Mouse (Mus musculus): ENCODE results near the gene Hnrnpm. TPM values are rescaled to one million over a fixed set of nuclear protein-coding genes. Genes with fewer than 3 reads are reported as not detected.

Gene Hnrnpm
- total and polyA plus RNA-seq, 2 experiments from 2014 or later, result 54.3 to 139 TPM

GRCm38 (mm10) chr17:33718944-33719725, 32.5 kb upstream of the Hnrnpm start:
- Histone ChIP-seq H3K4me2 (ENCODE audit: low read depth, low read length) (peak overlapping the region; percentile 40), H3K9ac (replicated peaks; ENCODE audit: low read depth, low read length) (no peak overlapping the region), H3K27me3 (ENCODE audit: control insufficient read depth, insufficient read depth, low read length) (no peaks in the 10 kb centered on the region), H3K4me1 (ENCODE audit: control insufficient read depth, insufficient read depth) (no peaks in the 10 kb centered on the region), H3K36me3 (replicated peaks; ENCODE audit: control insufficient read depth, insufficient read depth, low read length) (no peaks in the 10 kb centered on the region), H3K9me3 (replicated peaks; ENCODE audit: control insufficient read depth, low read length) (no peaks in the 10 kb centered on the region), H3K27ac (ENCODE audit: low read depth) (0 out of 2 replicates have a peak overlapping the region, but pooled peaks have one; percentile 16), H3K4me3 (ENCODE audit: low read depth, low read length) (peak overlapping the region; percentile 98; the same call in 1 of the 2 replicates)
- TF ChIP-seq EP300 (IDR thresholded peaks at IDR 0.05; ENCODE audit: low read depth), result no peak
- no peak for TF ChIP-seq CTCF (IDR thresholded peaks at IDR 0.05; ENCODE audit: low read depth)
- WGBS, result 48% methylated on average over 10 of the region's 10 CpGs
- ATAC-seq (ENCODE audit: insufficient read depth, low read depth) (no peak), DNase-seq (ENCODE audit: low spot score) (no peak)

GRCm38 (mm10) chr17:33718384-33718881, 31.8 kb upstream of the Hnrnpm start, which contains the start of gene March2:
Gene March2 (minus strand): TSS chr17:33718670.
- Histone ChIP-seq H3K27ac (ENCODE audit: low read depth) (peak within 1 kb of the TSS; percentile 74), H3K4me1 (ENCODE audit: control insufficient read depth, insufficient read depth) (peaks cover under 1% of the 10 kb centered on the region; the same call in 1 of the 2 replicates), H3K4me2 (ENCODE audit: low read depth, low read length) (peak within 1 kb of the TSS; percentile 85), H3K36me3 (replicated peaks; ENCODE audit: control insufficient read depth, insufficient read depth, low read length) (no peaks in the 10 kb centered on the region), H3K27me3 (ENCODE audit: control insufficient read depth, insufficient read depth, low read length) (no peaks in the 10 kb centered on the region), H3K4me3 (ENCODE audit: low read depth, low read length) (peak within 1 kb of the TSS; percentile 98), H3K9ac (replicated peaks; ENCODE audit: low read depth, low read length) (peak within 1 kb of the TSS; percentile 86), H3K9me3 (replicated peaks; ENCODE audit: control insufficient read depth, low read length) (no peaks in the 10 kb centered on the region)
- under 1% methylated on average over 46 of the region's 46 CpGs for WGBS
- DNase-seq (ENCODE audit: low spot score) (peak; percentile 98), ATAC-seq (ENCODE audit: insufficient read depth, low read depth) (peak; percentile 100)
- TF ChIP-seq EP300 (IDR thresholded peaks at IDR 0.05; ENCODE audit: low read depth) (0 out of 2 replicates have a peak, but pooled peaks have one; percentile 28), CTCF (IDR thresholded peaks at IDR 0.05; ENCODE audit: low read depth) (no peak)

- DNase-seq (ENCODE audit: low spot score) (no peak), ATAC-seq (ENCODE audit: insufficient read depth, low read depth) (no peak)
- TF ChIP-seq EP300 (IDR thresholded peaks at IDR 0.05; ENCODE audit: low read depth) (no peak), CTCF (IDR thresholded peaks at IDR 0.05; ENCODE audit: low read depth) (no peak)
- no peaks in the 10 kb centered on the region for H3K36me3 ChIP-seq (replicated peaks; ENCODE audit: control insufficient read depth, insufficient read depth, low read length)
- peak overlapping the region; percentile 86 for H3K9ac ChIP-seq (replicated peaks; ENCODE audit: low read depth, low read length)
- 13% methylated on average over 8 of the region's 8 CpGs for WGBS
- H3K27ac ChIP-seq (ENCODE audit: low read depth), result peak overlapping the region; percentile 74
- no peaks in the 10 kb centered on the region for H3K27me3 ChIP-seq (ENCODE audit: control insufficient read depth, insufficient read depth, low read length)
- H3K9me3 ChIP-seq (replicated peaks; ENCODE audit: control insufficient read depth, low read length), result no peaks in the 10 kb centered on the region
- H3K4me1 ChIP-seq (ENCODE audit: control insufficient read depth, insufficient read depth), result peaks cover 5% of the 10 kb centered on the region; the same call in 1 of the 2 replicates
- peak overlapping the region; percentile 98 for H3K4me3 ChIP-seq (ENCODE audit: low read depth, low read length)
- peak overlapping the region; percentile 85 for H3K4me2 ChIP-seq (ENCODE audit: low read depth, low read length)
These were observed 31.3 kb upstream of the Hnrnpm start for GRCm38 (mm10) chr17:33717982-33718381.

- Histone ChIP-seq H3K4me3 (ENCODE audit: low read depth, low read length) (no peak overlapping the region), H3K27ac (ENCODE audit: low read depth) (no peak overlapping the region), H3K27me3 (ENCODE audit: control insufficient read depth, insufficient read depth, low read length) (no peaks in the 10 kb centered on the region), H3K4me2 (ENCODE audit: low read depth, low read length) (no peak overlapping the region), H3K9ac (replicated peaks; ENCODE audit: low read depth, low read length) (no peak overlapping the region), H3K4me1 (ENCODE audit: control insufficient read depth, insufficient read depth) (peaks cover 5% of the 10 kb centered on the region; the same call in 1 of the 2 replicates), H3K36me3 (replicated peaks; ENCODE audit: control insufficient read depth, insufficient read depth, low read length) (no peaks in the 10 kb centered on the region), H3K9me3 (replicated peaks; ENCODE audit: control insufficient read depth, low read length) (no peaks in the 10 kb centered on the region)
- TF ChIP-seq EP300 (IDR thresholded peaks at IDR 0.05; ENCODE audit: low read depth), result no peak
- no peak for TF ChIP-seq CTCF (IDR thresholded peaks at IDR 0.05; ENCODE audit: low read depth)
- ATAC-seq (ENCODE audit: insufficient read depth, low read depth) (no peak), DNase-seq (ENCODE audit: low spot score) (no peak)
- WGBS, result 96% methylated on average over 1 of the region's 1 CpGs
These were observed 30.6 kb upstream of the Hnrnpm start for GRCm38 (mm10) chr17:33717246-33717645.

GRCm38 (mm10) chr17:33714779-33715178, 28.1 kb upstream of the Hnrnpm start:
- Histone ChIP-seq H3K4me3 (ENCODE audit: low read depth, low read length) (no peak overlapping the region), H3K4me1 (ENCODE audit: control insufficient read depth, insufficient read depth) (peaks cover 5% of the 10 kb centered on the region; the same call in 1 of the 2 replicates), H3K9ac (replicated peaks; ENCODE audit: low read depth, low read length) (no peak overlapping the region), H3K36me3 (replicated peaks; ENCODE audit: control insufficient read depth, insufficient read depth, low read length) (peaks cover under 1% of the 10 kb centered on the region; the same call in 1 of the 2 replicates), H3K9me3 (replicated peaks; ENCODE audit: control insufficient read depth, low read length) (no peaks in the 10 kb centered on the region), H3K27me3 (ENCODE audit: control insufficient read depth, insufficient read depth, low read length) (no peaks in the 10 kb centered on the region), H3K27ac (ENCODE audit: low read depth) (no peak overlapping the region), H3K4me2 (ENCODE audit: low read depth, low read length) (no peak overlapping the region)
- DNase-seq (ENCODE audit: low spot score), result no peak
- 83% methylated on average over 1 of the region's 1 CpGs for WGBS
- TF ChIP-seq EP300 (IDR thresholded peaks at IDR 0.05; ENCODE audit: low read depth), result no peak
- TF ChIP-seq CTCF (IDR thresholded peaks at IDR 0.05; ENCODE audit: low read depth), result no peak
- ATAC-seq (ENCODE audit: insufficient read depth, low read depth), result no peak
